Mouse (Mus musculus): Measurements from ENCODE around the gene Hoxb9.

Gene Hoxb9

DNA sequence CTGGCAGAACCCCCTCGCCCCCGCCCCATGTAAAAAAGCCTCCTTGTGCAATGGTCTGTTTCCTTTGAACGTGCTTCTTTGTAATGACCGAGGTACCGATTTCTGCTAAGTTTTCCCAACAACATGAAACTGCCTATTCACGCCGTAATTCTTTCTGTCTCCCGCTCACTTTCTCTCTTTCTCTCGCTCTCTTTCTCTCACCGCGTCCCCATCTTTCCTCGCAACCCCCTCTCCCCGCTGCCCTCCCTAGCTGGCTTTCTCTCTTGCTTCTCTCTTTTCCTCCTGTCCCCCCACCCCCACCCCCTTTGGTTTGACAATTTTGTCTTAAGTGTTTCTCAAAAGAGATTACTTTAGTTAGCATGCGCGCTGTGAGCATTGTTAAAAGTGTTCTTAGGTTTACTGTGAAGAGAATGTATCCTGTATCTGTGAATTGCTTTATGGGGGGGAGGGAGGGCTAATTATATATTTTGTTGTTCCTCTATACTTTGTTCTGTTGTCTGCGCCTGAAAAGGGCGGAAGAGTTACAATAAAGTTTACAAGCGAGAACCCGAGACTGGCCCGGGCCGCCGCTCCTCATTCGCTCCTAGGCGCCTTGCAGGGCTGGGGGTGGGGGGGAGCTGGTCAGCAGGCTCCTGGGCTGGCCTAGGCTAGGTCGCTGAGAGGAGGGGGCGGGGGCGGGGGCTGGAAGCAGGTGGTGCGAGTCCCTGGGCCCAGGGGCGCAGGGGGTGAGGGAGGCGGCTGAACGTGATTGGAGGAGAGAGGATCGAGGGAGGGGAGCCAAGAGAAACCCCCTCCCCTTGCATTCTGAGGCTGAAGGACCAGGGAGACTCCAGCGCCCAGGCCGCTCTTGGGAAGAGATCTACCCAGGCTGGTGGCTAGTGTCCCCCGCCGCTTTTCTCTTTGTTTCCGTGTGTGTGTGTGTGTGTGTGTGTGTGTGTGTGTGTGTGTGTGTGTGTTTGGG, 13.8 kb downstream of the Hoxb9 start:
- DNase-seq (ENCODE audit: low read depth): no peak

DNA sequence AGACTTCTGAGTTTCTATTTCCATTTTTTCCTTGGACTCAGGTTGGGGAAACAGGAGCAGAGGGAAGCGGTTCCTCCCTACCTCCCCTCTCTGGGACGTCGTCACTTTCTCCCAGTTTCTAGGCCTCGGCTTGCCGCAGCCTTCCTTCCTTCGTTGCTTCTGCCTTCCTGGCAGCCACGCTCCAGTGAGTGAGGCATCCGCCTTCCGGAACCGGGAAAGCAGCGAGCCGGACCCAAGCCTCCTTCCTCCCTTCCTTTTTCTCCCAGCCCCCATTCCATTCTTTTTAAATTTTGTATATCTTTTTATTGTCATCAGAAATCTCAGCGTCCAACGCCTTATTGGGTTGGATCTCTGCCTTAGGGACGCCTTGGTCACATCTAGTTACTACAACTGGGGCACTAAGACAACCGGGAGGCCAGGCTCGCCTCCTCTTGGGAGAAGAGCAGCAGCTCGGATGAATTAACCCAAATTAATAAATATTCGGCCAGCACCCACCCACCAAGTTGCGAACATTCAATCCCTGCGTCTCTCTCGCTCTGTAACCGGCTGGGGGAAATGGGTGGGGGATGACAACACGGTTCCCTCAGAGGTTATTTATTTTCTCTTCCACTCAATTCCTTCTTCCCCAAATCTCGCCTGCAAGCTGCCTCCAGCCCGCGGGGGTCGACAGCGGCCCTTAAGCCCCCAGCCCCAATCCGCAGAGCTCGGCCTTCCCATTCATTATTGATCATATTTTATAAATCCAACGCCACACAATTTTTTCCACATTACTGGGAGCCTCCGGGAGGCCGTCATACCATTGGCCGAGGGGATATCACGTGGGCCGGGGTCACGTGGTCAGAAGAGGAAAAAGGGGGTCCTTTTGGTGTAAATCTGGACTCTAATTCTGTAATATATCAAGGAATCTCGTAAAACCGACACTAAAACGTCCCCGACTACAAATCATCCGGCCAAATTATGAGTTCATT, 14.8 kb downstream of the Hoxb9 start, which contains the start of gene Hoxb7:
Gene Hoxb7 (plus strand): TSS at position 853 of the 968 bp plus-strand sequence.
- DNase-seq (ENCODE audit: low read depth): no peak

DNA sequence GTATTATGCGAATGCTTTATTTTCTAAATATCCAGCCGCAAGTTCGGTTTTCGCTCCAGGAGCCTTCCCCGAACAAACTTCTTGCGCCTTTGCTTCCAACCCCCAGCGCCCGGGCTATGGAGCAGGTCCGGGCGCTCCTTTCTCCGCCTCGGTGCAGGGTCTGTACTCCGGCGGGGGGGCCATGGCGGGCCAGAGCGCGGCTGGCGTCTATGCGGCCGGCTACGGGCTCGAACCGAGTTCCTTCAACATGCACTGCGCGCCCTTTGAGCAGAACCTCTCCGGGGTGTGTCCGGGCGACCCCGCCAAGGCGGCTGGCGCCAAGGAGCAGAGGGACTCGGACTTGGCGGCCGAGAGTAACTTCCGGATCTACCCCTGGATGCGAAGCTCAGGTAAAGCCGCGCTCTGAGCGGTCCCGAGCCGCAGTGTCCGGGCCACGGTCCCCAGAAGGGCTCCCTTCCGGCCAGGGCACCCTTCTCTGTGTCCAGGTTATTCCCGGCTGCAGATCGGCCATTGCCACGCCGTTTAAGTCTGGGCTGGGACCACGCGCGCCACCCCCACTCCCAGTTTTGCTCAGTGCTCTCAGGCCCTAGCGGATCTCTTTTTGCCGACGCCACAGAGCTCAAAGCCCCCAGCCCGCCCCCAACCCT, 15.6 kb downstream of the Hoxb9 start:
- DNase-seq (ENCODE audit: low read depth): no peak

DNA sequence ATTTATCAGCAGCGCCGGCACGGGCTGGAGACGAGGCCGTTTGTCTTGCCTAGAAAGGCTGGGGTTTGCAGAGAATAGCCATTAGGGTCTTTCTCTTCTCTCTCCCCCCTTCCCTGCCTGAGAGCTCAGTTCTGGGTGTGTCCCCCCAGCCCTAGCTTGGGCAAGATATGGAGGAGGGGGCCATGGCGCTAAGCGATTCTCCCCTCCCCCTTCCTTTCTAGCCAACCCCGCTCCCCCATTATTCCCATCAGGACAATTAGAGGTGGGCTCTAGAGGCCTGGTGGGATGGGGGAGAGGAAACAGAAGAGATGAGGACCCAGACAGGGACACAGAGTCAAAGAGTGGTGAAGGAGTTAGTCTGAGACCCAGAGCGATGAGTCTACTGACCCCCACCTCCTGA, 16.2 kb downstream of the Hoxb9 start:
- no peak for DNase-seq (ENCODE audit: low read depth)

DNA sequence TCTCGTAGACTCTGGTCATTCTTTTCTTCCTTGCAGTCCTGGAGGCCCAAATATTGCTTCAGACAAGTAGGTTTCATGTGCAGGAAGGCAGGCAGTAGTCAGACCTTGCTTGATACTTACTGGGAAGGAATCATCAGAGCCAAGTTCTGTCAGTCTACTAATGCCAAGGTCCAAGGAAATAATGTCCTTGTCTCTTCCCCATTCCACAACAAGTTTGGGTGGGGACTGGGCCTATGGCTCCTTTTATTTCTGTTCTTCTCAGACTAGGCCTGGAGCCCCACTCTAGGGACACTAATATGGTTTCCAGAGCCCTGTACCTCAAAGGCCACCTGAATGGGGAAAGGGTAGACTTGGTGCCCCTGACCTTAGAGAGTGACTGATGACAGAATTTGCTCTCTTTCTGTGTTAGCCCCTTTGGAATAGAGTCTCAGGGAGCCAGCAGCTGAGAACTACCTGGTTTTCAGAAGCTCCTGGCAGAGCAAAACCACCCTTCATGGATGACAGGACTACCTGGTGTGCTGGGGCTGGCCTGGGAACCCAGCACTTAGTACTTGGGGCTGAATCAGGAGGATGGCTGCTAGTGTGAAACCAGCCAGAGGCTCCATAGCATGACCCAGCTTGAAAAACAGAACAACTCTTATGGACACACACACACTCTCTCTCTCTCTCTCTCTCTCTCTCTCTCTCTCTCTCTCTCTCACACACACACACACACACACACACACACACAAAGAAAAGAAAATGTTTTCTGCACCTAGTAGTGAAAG, 17.4 kb downstream of the Hoxb9 start:
- no peak for DNase-seq (ENCODE audit: low read depth)

DNA sequence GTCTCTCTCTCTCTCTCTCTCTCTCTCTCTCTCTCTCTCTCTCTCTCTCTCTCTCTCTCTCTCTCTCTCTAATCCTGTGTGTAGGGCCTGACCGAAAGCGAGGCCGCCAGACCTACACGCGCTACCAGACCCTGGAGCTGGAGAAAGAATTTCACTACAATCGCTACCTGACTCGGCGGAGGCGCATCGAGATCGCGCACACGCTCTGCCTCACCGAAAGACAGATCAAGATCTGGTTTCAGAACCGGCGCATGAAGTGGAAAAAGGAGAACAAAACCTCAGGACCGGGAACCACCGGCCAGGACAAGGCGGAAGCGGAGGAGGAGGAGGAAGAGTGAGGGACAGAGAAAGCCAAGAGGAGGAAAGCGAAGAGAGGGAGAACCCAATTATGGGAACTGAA, 18.0 kb downstream of the Hoxb9 start:
- DNase-seq (ENCODE audit: low read depth): no peak

DNA sequence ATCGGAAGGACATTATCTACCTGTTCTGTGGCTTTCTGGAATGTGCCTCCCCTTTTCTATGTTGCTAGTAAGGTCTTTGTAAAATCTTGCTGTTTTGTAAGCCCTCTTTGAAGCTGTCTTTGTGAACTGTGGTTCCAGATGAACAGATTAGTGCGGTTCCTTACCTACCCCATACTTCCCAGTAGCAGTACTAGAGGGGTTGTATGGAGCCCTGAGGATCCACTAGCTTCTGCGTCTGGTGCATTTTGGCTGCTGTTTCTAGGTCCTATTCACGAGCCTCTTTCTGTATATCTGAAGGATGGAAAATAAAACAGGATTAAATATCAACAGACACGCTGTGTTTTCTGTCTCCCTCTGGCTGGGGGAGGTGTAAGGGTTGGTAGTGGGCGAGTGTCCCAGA, 18.6 kb downstream of the Hoxb9 start:
- no peak for DNase-seq (ENCODE audit: low read depth)

DNA sequence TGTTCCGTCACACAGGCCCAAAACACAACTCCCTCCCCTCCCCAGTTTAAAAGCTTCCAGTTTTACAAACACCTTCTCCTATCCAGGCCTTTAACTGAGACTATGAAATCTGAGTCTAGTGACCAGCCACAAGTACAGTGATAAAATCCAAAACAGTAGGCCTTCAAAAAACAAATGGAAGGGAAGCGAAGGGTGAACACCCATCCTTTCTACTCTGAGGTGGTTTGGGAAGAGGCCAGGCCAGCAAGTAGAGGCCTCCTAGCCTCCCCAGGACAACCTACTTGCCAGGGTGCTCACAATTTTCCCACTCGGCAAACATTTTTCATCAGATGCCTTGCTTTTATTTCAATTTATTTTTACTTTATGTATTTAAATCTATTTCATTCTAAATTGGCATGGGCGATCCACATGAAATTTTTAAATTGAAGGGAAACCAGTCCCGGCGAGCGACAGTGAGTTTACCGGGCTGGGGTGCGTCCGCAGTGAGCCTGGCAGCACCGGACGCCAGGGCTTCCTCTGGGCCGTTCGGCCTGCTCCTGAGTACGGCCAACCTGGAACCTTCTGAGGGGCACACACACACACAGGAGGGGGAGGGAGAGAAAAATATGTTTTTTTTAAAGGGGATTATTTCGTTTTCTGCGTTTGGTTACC, 19.6 kb downstream of the Hoxb9 start:
- no peak for DNase-seq (ENCODE audit: low read depth)

DNA sequence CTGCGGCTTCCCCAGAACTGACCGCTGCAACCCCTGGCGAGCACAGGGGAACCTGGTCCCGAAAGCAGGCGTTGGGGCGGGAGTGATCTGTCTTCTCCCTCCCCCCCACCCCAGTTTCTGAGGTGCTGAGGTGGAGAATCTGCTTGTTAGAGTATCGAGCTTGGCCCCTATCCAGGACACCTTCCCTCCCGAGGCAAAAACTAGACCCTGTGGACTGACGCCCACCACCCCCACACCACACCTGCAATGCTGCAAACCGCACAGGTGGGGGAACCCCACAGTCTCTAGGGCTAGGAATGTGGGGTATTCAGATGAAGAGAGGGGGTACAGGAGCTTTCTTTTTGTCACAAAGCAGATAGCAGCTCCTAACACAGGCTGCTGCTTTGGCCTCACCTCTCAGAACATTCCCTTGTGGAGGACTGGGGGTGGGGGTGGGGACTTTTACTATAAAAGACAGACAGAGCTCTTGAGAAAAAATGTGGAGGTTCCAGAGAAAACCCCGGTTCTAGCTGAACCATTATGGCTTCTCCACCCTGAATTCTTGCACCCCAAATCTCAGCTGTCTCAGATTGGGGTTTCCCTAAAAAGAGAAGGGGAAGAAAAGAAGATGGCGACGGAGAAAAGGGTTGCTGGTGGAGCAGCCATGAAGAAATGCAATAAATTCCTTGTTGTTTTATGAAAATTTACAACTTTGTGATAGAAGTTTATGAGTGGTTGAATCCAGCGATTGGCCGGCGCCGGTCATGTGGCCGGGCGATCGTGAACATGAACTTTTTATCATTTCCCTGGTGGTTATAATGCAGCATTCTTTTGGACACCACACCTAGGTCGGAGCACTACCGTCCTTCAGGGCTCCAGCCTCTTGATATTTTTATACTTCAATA, 20.7 kb downstream of the Hoxb9 start, which contains the start of gene Hoxb6:
Gene Hoxb6 (plus strand): TSS at position 796 of the 884 bp plus-strand sequence.
- DNase-seq (ENCODE audit: low read depth): no peak

DNA sequence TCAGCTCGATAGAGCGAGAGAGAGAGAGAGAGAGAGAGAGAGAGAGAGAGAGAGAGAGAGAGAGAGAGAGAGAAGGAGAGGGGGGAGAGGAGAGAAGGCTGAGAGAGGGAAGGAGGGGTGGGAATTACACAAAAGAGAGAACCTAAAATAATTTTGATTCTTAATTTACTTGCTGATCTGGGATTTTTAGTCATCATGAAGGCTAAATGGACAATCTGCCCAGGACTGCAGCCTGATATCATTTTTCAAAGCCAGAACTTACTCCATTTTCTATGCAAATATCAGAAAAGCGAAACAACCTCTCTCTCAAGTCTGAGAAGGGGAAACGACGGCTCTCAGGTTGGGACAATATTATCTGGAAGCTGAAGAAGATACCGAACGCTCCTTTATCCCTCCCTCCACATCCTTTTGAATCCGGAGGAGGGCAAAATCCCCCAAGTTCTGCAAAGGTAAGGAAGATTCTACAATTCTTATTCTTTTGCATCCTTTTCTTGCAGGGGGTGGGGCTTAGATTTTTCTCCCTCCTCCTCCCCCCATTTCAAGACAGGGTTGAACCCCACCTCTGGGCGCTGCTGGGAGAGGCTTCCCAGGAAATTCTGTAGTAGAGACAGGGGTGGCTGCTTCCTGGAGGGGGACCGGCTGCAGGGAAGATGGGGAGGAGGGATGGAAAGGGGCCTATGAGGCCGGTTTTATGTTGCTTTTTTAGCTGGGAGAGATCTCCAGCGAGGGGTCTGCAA, 21.5 kb downstream of the Hoxb9 start:
- DNase-seq (ENCODE audit: low read depth): no peak

DNA sequence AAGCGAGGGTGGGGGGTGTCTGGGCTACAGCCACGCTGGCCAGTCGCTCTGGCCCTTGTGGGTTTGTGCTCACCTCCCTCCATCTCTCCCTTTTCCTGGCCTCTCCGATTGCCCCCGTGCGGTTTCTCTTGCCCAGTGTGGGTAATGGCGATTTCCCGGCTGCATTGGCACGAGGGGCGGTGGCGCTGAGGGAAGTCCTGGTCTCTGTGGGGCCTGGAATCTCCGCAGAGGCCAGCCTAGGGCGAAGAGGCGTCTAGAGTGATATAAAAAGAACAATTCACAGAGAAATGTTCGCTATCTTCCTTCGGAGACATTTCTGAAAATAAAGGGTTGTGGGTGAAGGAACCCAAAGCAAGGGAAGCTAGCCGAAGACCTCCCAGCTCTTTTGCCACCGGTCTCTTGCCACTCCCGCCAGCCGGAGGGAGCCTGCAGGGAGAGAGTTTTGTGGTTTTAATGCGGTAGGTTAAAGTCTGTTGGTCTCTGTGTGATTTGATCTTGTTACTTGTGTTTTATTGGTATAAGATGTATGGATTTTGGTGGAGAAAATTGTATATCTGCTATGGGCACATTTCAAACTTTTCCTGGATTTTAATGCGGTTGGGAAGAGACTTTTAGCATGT, 22.2 kb downstream of the Hoxb9 start:
- DNase-seq (ENCODE audit: low read depth): no peak

DNA sequence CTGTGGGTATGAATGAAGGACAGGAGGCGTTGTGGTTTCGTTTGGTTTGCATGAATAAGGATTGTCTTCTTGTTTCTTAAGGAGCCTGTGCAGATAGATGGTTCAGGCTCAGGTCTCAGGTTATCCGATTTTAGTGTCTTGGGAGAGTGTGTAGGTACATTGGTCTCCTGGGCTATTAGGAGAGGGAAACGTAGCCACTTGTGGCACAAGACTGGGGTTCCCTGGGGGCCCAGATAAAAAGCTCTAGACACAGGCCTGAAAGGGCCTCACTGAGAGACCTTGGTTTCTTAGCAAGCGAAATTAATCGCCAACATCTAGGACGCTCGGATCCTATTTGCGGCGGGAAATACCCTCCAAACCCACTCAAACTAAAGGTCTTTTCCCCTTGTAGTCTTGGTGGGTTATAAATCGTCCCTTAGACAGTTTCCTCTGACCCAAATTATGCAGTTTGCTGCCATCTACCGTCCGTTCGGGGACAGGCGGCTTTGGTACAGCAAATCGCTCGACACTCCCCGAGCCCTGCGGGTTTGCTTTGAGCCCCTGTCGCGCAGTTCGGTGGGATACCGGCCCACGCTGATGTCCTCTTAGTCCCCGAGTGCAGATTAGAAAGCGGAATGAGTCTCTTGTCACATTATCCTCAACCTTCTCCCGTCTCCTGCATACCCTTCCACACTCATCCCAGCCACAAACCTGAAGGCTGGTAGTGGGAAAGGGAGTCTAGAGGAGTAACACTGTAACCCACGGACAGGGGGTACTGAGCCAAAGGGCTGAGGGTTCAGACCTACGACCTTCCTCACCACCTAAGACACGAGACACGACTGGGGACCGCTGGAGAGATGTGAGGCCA, 23.2 kb downstream of the Hoxb9 start:
- peak; percentile 89 for DNase-seq (ENCODE audit: low read depth)

DNA sequence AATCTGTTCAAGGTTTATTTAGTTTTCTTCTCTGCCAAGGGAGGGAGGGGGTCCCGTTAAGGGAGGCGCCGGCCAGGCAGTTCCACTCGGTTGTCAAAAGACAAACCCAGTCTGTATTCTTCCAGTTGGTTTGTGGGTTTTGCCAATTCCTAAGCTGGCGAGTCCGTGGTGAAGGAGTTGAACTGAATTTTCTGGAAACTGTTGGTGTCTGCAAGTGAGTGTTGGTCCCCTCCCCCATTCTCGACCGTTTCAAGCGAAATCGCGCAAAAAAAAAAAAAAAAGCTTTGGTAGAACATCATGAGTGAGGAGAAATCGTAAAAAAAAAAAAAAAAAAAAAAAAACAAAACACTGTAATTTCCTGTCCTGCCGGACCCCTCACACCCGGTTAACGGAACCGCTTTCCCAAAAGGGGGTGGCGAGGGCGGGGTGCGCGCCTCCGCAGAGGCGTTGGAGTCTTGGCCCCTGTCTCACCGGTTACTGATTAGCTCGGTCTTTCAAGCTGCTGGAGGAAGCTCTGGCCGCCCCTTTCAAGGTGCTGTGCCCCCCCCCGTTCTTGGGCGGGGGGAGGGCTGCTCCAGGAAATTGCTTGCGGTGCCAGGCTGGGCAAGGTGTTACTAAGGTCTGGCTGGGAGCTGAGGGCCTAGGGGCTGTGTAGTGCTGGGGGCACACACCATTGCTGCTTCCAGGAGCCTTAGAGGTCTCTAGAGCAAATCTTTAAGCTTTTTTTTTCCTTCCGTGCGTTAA, 24.0 kb downstream of the Hoxb9 start:
- no peak for DNase-seq (ENCODE audit: low read depth)

DNA sequence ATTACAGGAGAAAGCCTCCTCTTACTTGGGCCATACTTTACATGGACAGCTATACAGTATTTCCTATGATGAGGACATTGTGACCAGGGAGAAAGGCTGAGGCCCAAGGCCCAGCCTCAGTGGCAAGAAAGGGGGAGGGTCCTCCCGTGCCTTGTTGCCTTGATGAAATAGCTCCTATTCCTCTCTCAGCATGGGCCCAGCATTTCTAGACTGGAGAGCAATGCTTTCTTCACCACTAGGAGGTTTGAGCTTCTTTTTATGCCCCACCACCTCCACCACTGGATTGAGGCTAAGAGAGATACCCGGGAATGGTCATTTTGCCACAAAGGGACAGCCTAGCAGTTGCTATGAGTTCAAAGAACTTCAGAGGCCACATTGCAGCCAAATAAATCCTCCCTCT, 25.7 kb downstream of the Hoxb9 start:
- DNase-seq (ENCODE audit: low read depth): no peak

DNA sequence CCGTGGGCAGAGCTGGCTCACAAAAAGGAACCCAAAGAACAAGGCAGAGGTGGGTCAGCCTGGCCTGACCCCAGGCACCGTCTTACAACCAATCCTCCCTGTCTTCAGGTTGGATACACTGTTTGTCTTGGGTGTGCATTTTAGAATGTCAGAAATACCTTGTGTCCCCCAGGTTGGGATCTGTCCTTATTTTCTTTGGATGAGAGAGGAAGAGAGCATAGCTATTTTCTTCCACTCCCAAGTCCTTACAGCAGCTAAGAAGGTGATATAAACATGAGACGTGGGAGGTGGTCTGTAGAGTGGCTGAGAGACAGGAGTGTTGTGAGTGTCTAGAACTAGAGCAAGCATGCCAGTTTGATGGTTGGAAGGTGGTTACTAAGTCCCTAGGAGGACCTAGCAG, 26.2 kb downstream of the Hoxb9 start:
- no peak for DNase-seq (ENCODE audit: low read depth)

DNA sequence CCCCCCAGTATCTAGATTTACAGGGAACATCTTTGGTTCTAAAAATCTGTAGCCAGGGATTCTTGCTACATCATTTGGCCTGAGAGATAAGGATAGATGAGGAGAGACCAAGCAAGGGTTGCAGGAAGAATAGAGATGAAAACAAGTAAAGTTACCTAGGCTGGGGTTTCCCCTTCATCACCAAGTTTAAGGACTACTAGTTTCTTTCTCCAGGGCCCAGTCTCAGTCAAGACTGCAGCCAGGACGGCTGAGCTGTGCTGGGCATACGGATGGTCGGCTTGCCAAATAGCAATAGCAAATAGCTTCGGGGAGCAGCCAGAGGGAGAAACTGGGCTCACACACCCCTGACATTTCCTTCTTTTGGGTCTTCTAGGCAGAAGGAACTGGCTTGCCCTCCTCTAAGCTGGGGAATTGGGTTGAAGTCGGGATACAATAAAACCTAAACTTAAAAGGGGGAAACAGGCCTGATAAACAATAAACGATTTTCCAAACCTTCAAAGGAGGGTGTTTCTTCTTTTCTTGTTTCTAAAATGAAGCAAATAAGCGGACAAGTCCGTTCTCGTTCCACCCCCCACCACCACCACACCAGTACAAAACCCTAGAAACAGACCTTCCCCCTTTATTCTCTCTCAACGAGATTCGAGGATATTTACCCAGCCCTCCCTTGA, 26.8 kb downstream of the Hoxb9 start:
- DNase-seq (ENCODE audit: low read depth): no peak
